Mouse (Mus musculus): ENCODE results near the gene Igfbp1. TPM values are rescaled to one million over a fixed set of nuclear protein-coding genes. Genes with fewer than 3 reads are reported as not detected.
A peak's percentile ranks its signal among the peaks of the same experiment; 100 is the strongest.

Gene Igfbp1
- polyA plus RNA-seq, 1 experiment from 2014 or later: 9.3 TPM

GRCm38 (mm10) chr11:7161502-7162174 lies 35.9 kb upstream of the Igfbp1 start:
- Histone ChIP-seq H3K9ac (replicated peaks; ENCODE audit: low read length) (no peak overlapping the region), H3K4me3 (ENCODE audit: low read length) (no peak overlapping the region), H3K4me1 (ENCODE audit: insufficient read depth, low read length) (peaks cover 14% of the 10 kb centered on the region), H3K9me3 (ENCODE audit: low read length) (no peaks in the 10 kb centered on the region), H3K36me3 (ENCODE audit: insufficient read depth, low read length) (no peaks in the 10 kb centered on the region), H3K27ac (ENCODE audit: low read length) (peak overlapping the region; percentile 71; the same call in 1 of the 2 replicates), H3K4me2 (replicated peaks; ENCODE audit: low read depth, low read length) (no peak overlapping the region), H3K27me3 (ENCODE audit: insufficient read depth, low read length) (no peaks in the 10 kb centered on the region)
- peak; percentile 31; the same call in 1 of the 2 replicates for ATAC-seq (ENCODE audit: low FRiP score, low TSS enrichment)
- WGBS: 78% methylated on average over 8 of the region's 8 CpGs

GRCm38 (mm10) chr11:7164416-7164815 lies 33.2 kb upstream of the Igfbp1 start:
- Histone ChIP-seq H3K36me3 (ENCODE audit: insufficient read depth, low read length) (no peaks in the 10 kb centered on the region), H3K4me2 (replicated peaks; ENCODE audit: low read depth, low read length) (no peak overlapping the region), H3K27ac (ENCODE audit: low read length) (no peak overlapping the region), H3K27me3 (ENCODE audit: insufficient read depth, low read length) (no peaks in the 10 kb centered on the region), H3K9me3 (ENCODE audit: low read length) (no peaks in the 10 kb centered on the region), H3K9ac (replicated peaks; ENCODE audit: low read length) (no peak overlapping the region), H3K4me3 (ENCODE audit: low read length) (no peak overlapping the region), H3K4me1 (ENCODE audit: insufficient read depth, low read length) (peaks cover 14% of the 10 kb centered on the region)
- WGBS: 68% methylated on average over 4 of the region's 4 CpGs
- ATAC-seq (ENCODE audit: low FRiP score, low TSS enrichment): no peak

- no peaks in the 10 kb centered on the region for H3K9me3 ChIP-seq (ENCODE audit: low read length)
- H3K4me1 ChIP-seq (ENCODE audit: insufficient read depth, low read length): no peaks in the 10 kb centered on the region
- 92% methylated on average over 1 of the region's 1 CpGs for WGBS
- no peak overlapping the region for H3K4me3 ChIP-seq (ENCODE audit: low read length)
- no peak overlapping the region for H3K27ac ChIP-seq (ENCODE audit: low read length)
- no peak overlapping the region for H3K4me2 ChIP-seq (replicated peaks; ENCODE audit: low read depth, low read length)
- no peaks in the 10 kb centered on the region for H3K27me3 ChIP-seq (ENCODE audit: insufficient read depth, low read length)
- ATAC-seq (ENCODE audit: low FRiP score, low TSS enrichment): 0 out of 2 replicates have a peak, but pooled peaks have one; percentile 21
- no peaks in the 10 kb centered on the region for H3K36me3 ChIP-seq (ENCODE audit: insufficient read depth, low read length)
- no peak overlapping the region for H3K9ac ChIP-seq (replicated peaks; ENCODE audit: low read length)
These were observed 27.9 kb upstream of the Igfbp1 start for GRCm38 (mm10) chr11:7169645-7170044.

GRCm38 (mm10) chr11:7173664-7174063 lies 23.9 kb upstream of the Igfbp1 start:
- no peak overlapping the region for H3K9ac ChIP-seq (replicated peaks; ENCODE audit: low read length)
- no peak for ATAC-seq (ENCODE audit: low FRiP score, low TSS enrichment)
- WGBS: 81% methylated on average over 6 of the region's 6 CpGs
- H3K9me3 ChIP-seq (ENCODE audit: low read length): no peaks in the 10 kb centered on the region
- no peaks in the 10 kb centered on the region for H3K27me3 ChIP-seq (ENCODE audit: insufficient read depth, low read length)
- H3K4me3 ChIP-seq (ENCODE audit: low read length): no peak overlapping the region
- H3K36me3 ChIP-seq (ENCODE audit: insufficient read depth, low read length): no peaks in the 10 kb centered on the region
- no peak overlapping the region for H3K27ac ChIP-seq (ENCODE audit: low read length)
- H3K4me1 ChIP-seq (ENCODE audit: insufficient read depth, low read length): no peaks in the 10 kb centered on the region
- no peak overlapping the region for H3K4me2 ChIP-seq (replicated peaks; ENCODE audit: low read depth, low read length)

- Histone ChIP-seq H3K4me2 (replicated peaks; ENCODE audit: low read depth, low read length) (no peak overlapping the region), H3K9ac (replicated peaks; ENCODE audit: low read length) (no peak overlapping the region), H3K36me3 (ENCODE audit: insufficient read depth, low read length) (no peaks in the 10 kb centered on the region), H3K9me3 (ENCODE audit: low read length) (no peaks in the 10 kb centered on the region), H3K4me1 (ENCODE audit: insufficient read depth, low read length) (no peaks in the 10 kb centered on the region), H3K4me3 (ENCODE audit: low read length) (no peak overlapping the region), H3K27me3 (ENCODE audit: insufficient read depth, low read length) (no peaks in the 10 kb centered on the region), H3K27ac (ENCODE audit: low read length) (no peak overlapping the region)
- 60% methylated on average over 4 of the region's 4 CpGs for WGBS
- ATAC-seq (ENCODE audit: low FRiP score, low TSS enrichment): no peak; the same call in 1 of the 2 replicates
These were observed 18.9 kb upstream of the Igfbp1 start for GRCm38 (mm10) chr11:7178724-7179123.

- no peak for ATAC-seq (ENCODE audit: low FRiP score, low TSS enrichment)
- H3K36me3 ChIP-seq (ENCODE audit: insufficient read depth, low read length): no peaks in the 10 kb centered on the region
- H3K27me3 ChIP-seq (ENCODE audit: insufficient read depth, low read length): no peaks in the 10 kb centered on the region
- no peaks in the 10 kb centered on the region for H3K4me1 ChIP-seq (ENCODE audit: insufficient read depth, low read length)
- H3K4me3 ChIP-seq (ENCODE audit: low read length): no peak overlapping the region
- no peak overlapping the region for H3K27ac ChIP-seq (ENCODE audit: low read length)
- no peak overlapping the region for H3K4me2 ChIP-seq (replicated peaks; ENCODE audit: low read depth, low read length)
- H3K9me3 ChIP-seq (ENCODE audit: low read length): no peaks in the 10 kb centered on the region
- 65% methylated on average over 2 of the region's 2 CpGs for WGBS
- H3K9ac ChIP-seq (replicated peaks; ENCODE audit: low read length): no peak overlapping the region
These were observed 18.3 kb upstream of the Igfbp1 start for GRCm38 (mm10) chr11:7179276-7179675.

- Histone ChIP-seq H3K4me2 (replicated peaks; ENCODE audit: low read depth, low read length) (no peak overlapping the region), H3K36me3 (ENCODE audit: insufficient read depth, low read length) (no peaks in the 10 kb centered on the region), H3K4me1 (ENCODE audit: insufficient read depth, low read length) (no peaks in the 10 kb centered on the region), H3K9me3 (ENCODE audit: low read length) (no peaks in the 10 kb centered on the region), H3K9ac (replicated peaks; ENCODE audit: low read length) (no peak overlapping the region), H3K27ac (ENCODE audit: low read length) (no peak overlapping the region), H3K27me3 (ENCODE audit: insufficient read depth, low read length) (no peaks in the 10 kb centered on the region), H3K4me3 (ENCODE audit: low read length) (no peak overlapping the region)
- 58% methylated on average over 8 of the region's 8 CpGs for WGBS
- no peak for ATAC-seq (ENCODE audit: low FRiP score, low TSS enrichment)
These were observed 15.1 kb upstream of the Igfbp1 start for GRCm38 (mm10) chr11:7182409-7183042.

GRCm38 (mm10) chr11:7184420-7184819 lies 13.2 kb upstream of the Igfbp1 start:
- no peaks in the 10 kb centered on the region for H3K27me3 ChIP-seq (ENCODE audit: insufficient read depth, low read length)
- no peak overlapping the region for H3K4me2 ChIP-seq (replicated peaks; ENCODE audit: low read depth, low read length)
- H3K4me1 ChIP-seq (ENCODE audit: insufficient read depth, low read length): no peaks in the 10 kb centered on the region
- 32% methylated on average over 1 of the region's 1 CpGs for WGBS
- no peaks in the 10 kb centered on the region for H3K9me3 ChIP-seq (ENCODE audit: low read length)
- ATAC-seq (ENCODE audit: low FRiP score, low TSS enrichment): no peak
- no peaks in the 10 kb centered on the region for H3K36me3 ChIP-seq (ENCODE audit: insufficient read depth, low read length)
- H3K4me3 ChIP-seq (ENCODE audit: low read length): no peak overlapping the region
- no peak overlapping the region for H3K9ac ChIP-seq (replicated peaks; ENCODE audit: low read length)
- no peak overlapping the region for H3K27ac ChIP-seq (ENCODE audit: low read length)

- no peaks in the 10 kb centered on the region for H3K9me3 ChIP-seq (ENCODE audit: low read length)
- no peak overlapping the region for H3K4me2 ChIP-seq (replicated peaks; ENCODE audit: low read depth, low read length)
- no peak overlapping the region for H3K27ac ChIP-seq (ENCODE audit: low read length)
- no peaks in the 10 kb centered on the region for H3K27me3 ChIP-seq (ENCODE audit: insufficient read depth, low read length)
- H3K9ac ChIP-seq (replicated peaks; ENCODE audit: low read length): no peak overlapping the region
- no peak overlapping the region for H3K4me3 ChIP-seq (ENCODE audit: low read length)
- H3K36me3 ChIP-seq (ENCODE audit: insufficient read depth, low read length): no peaks in the 10 kb centered on the region
- 69% methylated on average over 8 of the region's 8 CpGs for WGBS
- no peak for ATAC-seq (ENCODE audit: low FRiP score, low TSS enrichment)
- no peaks in the 10 kb centered on the region for H3K4me1 ChIP-seq (ENCODE audit: insufficient read depth, low read length)
These were observed 10.1 kb upstream of the Igfbp1 start for GRCm38 (mm10) chr11:7187472-7187871.

GRCm38 (mm10) chr11:7188469-7188868 lies 9.1 kb upstream of the Igfbp1 start, which contains the start of gene Gm11985:
Gm11985 (minus strand) TSS chr11:7188569.
- H3K9me3 ChIP-seq (ENCODE audit: low read length): no peaks in the 10 kb centered on the region
- ATAC-seq (ENCODE audit: low FRiP score, low TSS enrichment): no peak
- WGBS: 92% methylated on average over 11 of the region's 13 CpGs

More at GRCm38 (mm10) chr11:7188469-7188868, 9.1 kb upstream of the Igfbp1 start, which contains the start of gene Gm11985:
- Histone ChIP-seq H3K36me3 (ENCODE audit: insufficient read depth, low read length) (no peaks in the 10 kb centered on the region), H3K27me3 (ENCODE audit: insufficient read depth, low read length) (no peaks in the 10 kb centered on the region), H3K9ac (replicated peaks; ENCODE audit: low read length) (no peak within 1 kb of the TSS), H3K4me3 (ENCODE audit: low read length) (no peak within 1 kb of the TSS), H3K4me2 (replicated peaks; ENCODE audit: low read depth, low read length) (no peak within 1 kb of the TSS), H3K27ac (ENCODE audit: low read length) (no peak within 1 kb of the TSS), H3K4me1 (ENCODE audit: insufficient read depth, low read length) (no peaks in the 10 kb centered on the region)
